Mouse (Mus musculus): ENCODE results near the gene Zdbf2. TPM values are rescaled to one million over a fixed set of nuclear protein-coding genes. Genes with fewer than 3 reads are reported as not detected.

Gene Zdbf2
- polyA plus RNA-seq, 1 experiment = under 0.01 TPM

DNA sequence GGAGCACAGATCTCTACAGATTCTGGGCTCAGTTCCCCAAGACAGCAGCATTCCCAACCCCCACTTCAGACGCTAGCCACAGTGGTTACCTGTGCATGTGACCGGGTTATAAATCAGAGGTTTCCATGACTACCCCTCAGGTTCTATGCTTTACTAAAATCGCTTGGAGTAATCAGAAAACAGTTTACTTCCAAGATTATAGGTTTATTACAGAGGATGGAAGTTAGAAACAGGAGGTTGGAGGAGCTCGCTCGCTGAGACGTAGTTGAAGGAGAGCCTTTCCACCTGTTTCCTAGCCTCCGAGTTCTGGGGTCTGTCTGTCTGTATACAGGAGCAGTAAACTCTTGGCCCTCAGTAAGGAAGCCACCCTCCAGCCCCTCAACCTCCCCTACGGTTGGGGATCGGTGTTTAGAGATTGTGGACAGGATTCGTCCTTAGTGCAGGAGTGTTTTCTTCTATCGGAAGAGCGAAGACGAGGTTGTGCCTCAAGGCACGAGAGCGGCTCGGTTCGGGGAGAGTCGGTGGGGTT, 25.2 kb upstream of the Zdbf2 start:
- Histone ChIP-seq H3K4me3 (no peak overlapping the region), H3K79me2 (ENCODE audit: control insufficient read depth, insufficient read depth) (no peaks in the 10 kb centered on the region), H3K4me2 (ENCODE audit: low read depth) (no peak overlapping the region), H3K36me3 (ENCODE audit: control insufficient read depth, insufficient read depth) (no peaks in the 10 kb centered on the region), H3K27me3 (ENCODE audit: control insufficient read depth, insufficient read depth, insufficient read length) (peaks cover 39% of the 10 kb centered on the region), H3ac (ENCODE audit: control insufficient read depth, insufficient read length) (no peak overlapping the region)
- TF ChIP-seq USF1 (IDR thresholded peaks at IDR 0.05; ENCODE audit: low read depth) = no peak
- no peak for TF ChIP-seq MAX (IDR thresholded peaks at IDR 0.05; ENCODE audit: low read depth)
- TF ChIP-seq MYOG (IDR thresholded peaks at IDR 0.05; ENCODE audit: control insufficient read depth in 1 of 3, insufficient read depth in 1 of 3, insufficient read length in 2 of 3, low read depth in 2 of 3) = no peak
- no peak for TF ChIP-seq POLR2A (IDR thresholded peaks at IDR 0.05; ENCODE audit: insufficient read length, low read depth)
- TF ChIP-seq SRF (IDR thresholded peaks at IDR 0.05; ENCODE audit: control insufficient read depth, insufficient read length, low read depth) = no peak
- no peak for TF ChIP-seq MYOD1 (IDR thresholded peaks at IDR 0.05; ENCODE audit: control insufficient read depth in 1 of 3, insufficient read length in 2 of 3, low read depth in 2 of 3)
- no peak for TF ChIP-seq TCF12 (IDR thresholded peaks at IDR 0.05; ENCODE audit: insufficient read depth, poor library complexity, severe bottlenecking)

DNA sequence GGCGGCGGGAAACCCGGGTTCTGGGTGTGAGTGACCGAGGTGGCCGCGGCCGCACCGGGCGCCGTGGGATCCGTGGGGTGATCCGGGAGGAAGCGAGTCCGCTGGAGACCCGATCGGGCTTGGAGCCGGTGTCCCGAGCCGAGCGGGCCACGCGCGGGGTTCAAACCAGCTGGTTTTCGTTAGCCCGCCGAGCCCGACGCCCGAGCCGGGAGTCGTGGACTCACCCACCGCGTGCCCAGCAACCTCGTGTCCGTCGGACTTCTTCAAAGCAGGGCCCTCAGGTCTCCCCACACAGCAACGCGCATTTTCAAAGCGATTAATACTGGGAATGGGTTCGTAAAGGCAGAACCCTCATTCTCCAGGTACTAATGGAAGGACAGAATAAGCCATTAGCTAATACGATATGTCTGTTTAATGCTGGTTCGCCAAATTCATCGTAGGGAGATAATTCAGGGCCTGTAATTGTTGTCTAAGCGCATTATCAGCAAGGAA, 24.7 kb upstream of the Zdbf2 start:
- Histone ChIP-seq H3K4me2 (ENCODE audit: low read depth) (no peak overlapping the region), H3K4me3 (no peak overlapping the region), H3K79me2 (ENCODE audit: control insufficient read depth, insufficient read depth) (no peaks in the 10 kb centered on the region), H3ac (ENCODE audit: control insufficient read depth, insufficient read length) (no peak overlapping the region), H3K27me3 (ENCODE audit: control insufficient read depth, insufficient read depth, insufficient read length) (peaks cover 44% of the 10 kb centered on the region), H3K36me3 (ENCODE audit: control insufficient read depth, insufficient read depth) (no peaks in the 10 kb centered on the region)
- no peak for TF ChIP-seq MYOD1 (IDR thresholded peaks at IDR 0.05; ENCODE audit: control insufficient read depth in 1 of 3, insufficient read length in 2 of 3, low read depth in 2 of 3)

DNA sequence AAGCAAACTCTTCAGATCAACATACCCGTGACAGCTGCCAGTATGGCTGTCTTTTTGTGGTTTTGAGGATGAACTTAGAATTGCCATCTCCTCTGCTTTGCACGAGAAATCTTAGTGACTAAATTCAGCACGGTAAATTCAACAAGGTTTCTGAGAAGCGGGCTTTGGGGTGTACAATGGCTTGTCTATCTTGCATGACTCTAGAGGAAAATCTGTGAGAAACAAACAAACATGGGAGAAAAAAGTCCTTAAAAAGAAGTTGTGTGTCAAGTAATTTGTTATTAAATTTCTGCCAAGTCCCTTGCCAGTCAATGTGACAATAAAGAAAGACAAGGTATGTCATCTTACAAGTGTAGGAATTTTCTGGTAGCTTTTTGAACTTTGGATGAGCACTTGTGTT, 23.8 kb upstream of the Zdbf2 start:
- Histone ChIP-seq H3ac (ENCODE audit: control insufficient read depth, insufficient read length) (no peak overlapping the region), H3K27me3 (ENCODE audit: control insufficient read depth, insufficient read depth, insufficient read length) (peaks cover 49% of the 10 kb centered on the region), H3K79me2 (ENCODE audit: control insufficient read depth, insufficient read depth) (no peaks in the 10 kb centered on the region), H3K36me3 (ENCODE audit: control insufficient read depth, insufficient read depth) (no peaks in the 10 kb centered on the region), H3K4me3 (no peak overlapping the region), H3K4me2 (ENCODE audit: low read depth) (no peak overlapping the region)
- TF ChIP-seq E2F4 (IDR thresholded peaks at IDR 0.05; ENCODE audit: insufficient read depth) (no peak), MYOD1 (IDR thresholded peaks at IDR 0.05; ENCODE audit: control insufficient read depth in 1 of 3, insufficient read length in 2 of 3, low read depth in 2 of 3) (no peak), MYOG (IDR thresholded peaks at IDR 0.05; ENCODE audit: control insufficient read depth in 1 of 3, insufficient read depth in 1 of 3, insufficient read length in 2 of 3, low read depth in 2 of 3) (no peak), TCF3 (IDR thresholded peaks at IDR 0.05; ENCODE audit: insufficient read length, low read depth) (no peak), MAX (IDR thresholded peaks at IDR 0.05; ENCODE audit: low read depth) (no peak), TCF12 (IDR thresholded peaks at IDR 0.05; ENCODE audit: insufficient read depth, poor library complexity, severe bottlenecking) (no peak), SRF (IDR thresholded peaks at IDR 0.05; ENCODE audit: control insufficient read depth, insufficient read length, low read depth) (no peak)

DNA sequence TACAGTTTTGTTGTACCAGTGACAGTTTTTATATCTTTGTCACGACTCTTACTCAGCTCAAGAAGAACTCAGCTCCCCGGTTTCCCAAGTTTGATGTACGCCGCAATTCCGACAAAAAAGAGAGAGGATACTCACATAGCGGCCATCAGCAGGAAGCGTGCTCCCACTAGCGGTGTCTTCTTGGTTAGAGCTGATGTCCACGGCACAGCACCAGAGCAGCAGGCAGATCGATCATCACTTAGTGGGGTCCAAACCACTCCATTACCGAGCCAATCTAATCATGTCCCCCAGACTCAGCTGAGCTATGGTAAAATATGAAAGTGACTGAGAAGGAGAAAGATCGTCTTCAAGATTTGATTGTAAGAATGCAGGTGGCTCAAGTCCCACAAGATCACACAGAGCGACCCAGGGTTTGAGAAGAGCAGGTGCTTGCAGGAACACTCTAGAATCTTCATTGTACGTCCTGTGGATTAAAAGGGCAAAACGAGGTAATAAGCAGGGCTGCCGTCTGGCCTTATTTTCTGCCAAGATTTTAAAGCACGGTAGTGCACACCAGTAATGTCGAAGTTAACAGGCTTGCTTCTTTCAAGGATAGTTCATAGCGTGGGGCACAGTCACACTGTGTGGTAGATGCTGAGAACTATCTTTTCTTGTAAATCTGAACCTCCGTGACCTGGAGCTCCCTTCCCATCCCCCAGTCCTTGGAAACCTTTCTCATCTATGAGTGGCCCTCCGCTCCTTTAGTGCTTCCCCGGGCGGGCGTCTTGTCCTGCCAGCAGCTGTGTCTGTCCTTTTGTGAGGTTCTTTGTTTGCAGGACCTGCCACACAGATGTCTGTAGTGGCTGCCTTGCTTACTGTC, 20.5 kb upstream of the Zdbf2 start:
- Histone ChIP-seq H3K4me2 (ENCODE audit: low read depth) (no peak overlapping the region), H3ac (ENCODE audit: control insufficient read depth, insufficient read length) (no peak overlapping the region), H3K36me3 (ENCODE audit: control insufficient read depth, insufficient read depth) (no peaks in the 10 kb centered on the region), H3K27me3 (ENCODE audit: control insufficient read depth, insufficient read depth, insufficient read length) (peaks cover 68% of the 10 kb centered on the region), H3K4me3 (no peak overlapping the region), H3K79me2 (ENCODE audit: control insufficient read depth, insufficient read depth) (no peaks in the 10 kb centered on the region)
- TF ChIP-seq MYOD1 (IDR thresholded peaks at IDR 0.05; ENCODE audit: control insufficient read depth in 1 of 3, insufficient read length in 2 of 3, low read depth in 2 of 3) (peak in 1 of 3 experiments; percentile 7), POLR2AphosphoS2 (IDR thresholded peaks at IDR 0.05; ENCODE audit: insufficient read length, low read depth) (no peak)

DNA sequence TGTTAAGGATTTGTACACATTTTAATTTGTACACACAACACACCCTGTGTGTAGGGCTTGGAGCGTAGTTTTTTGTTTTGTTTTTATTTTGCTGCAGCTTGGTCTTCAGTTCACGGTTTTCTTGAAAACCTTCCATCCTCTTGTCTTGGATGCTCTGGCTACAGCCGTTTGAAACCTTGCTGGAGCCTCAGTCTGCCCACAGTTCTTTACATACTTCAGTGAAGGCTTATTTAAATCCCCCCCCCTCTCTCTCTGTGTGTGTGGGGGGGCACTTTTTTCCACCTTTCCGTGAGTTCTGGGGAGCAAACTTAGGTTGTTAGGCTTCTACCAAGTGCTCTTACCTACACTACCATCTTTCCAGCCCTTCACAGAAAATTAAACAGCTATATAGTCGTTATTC, 19.8 kb upstream of the Zdbf2 start:
- no peaks in the 10 kb centered on the region for H3K79me2 ChIP-seq (ENCODE audit: control insufficient read depth, insufficient read depth)
- H3K4me3 ChIP-seq = no peak overlapping the region
- no peak for TF ChIP-seq TCF12 (IDR thresholded peaks at IDR 0.05; ENCODE audit: insufficient read depth, poor library complexity, severe bottlenecking)
- TF ChIP-seq E2F4 (IDR thresholded peaks at IDR 0.05; ENCODE audit: insufficient read depth) = no peak
- no peak for TF ChIP-seq REST (IDR thresholded peaks at IDR 0.05; ENCODE audit: insufficient read depth, insufficient read length)
- no peak for TF ChIP-seq MYOG (IDR thresholded peaks at IDR 0.05; ENCODE audit: control insufficient read depth in 1 of 3, insufficient read depth in 1 of 3, insufficient read length in 2 of 3, low read depth in 2 of 3)
- no peak for TF ChIP-seq POLR2AphosphoS2 (IDR thresholded peaks at IDR 0.05; ENCODE audit: insufficient read length, low read depth)
- no peak for TF ChIP-seq SRF (IDR thresholded peaks at IDR 0.05; ENCODE audit: control insufficient read depth, insufficient read length, low read depth)
- no peak for TF ChIP-seq MAX (IDR thresholded peaks at IDR 0.05; ENCODE audit: low read depth)
- TF ChIP-seq CEBPB (IDR thresholded peaks at IDR 0.05; ENCODE audit: insufficient read depth, poor library complexity, severe bottlenecking) = no peak
- TF ChIP-seq USF1 (IDR thresholded peaks at IDR 0.05; ENCODE audit: low read depth) = no peak
- no peak for TF ChIP-seq MYOD1 (IDR thresholded peaks at IDR 0.05; ENCODE audit: control insufficient read depth in 1 of 3, insufficient read length in 2 of 3, low read depth in 2 of 3)
- no peaks in the 10 kb centered on the region for H3K36me3 ChIP-seq (ENCODE audit: control insufficient read depth, insufficient read depth)
- H3K4me2 ChIP-seq (ENCODE audit: low read depth) = no peak overlapping the region
- H3K27me3 ChIP-seq (ENCODE audit: control insufficient read depth, insufficient read depth, insufficient read length) = peaks cover 67% of the 10 kb centered on the region
- H3ac ChIP-seq (ENCODE audit: control insufficient read depth, insufficient read length) = no peak overlapping the region
